Mouse (Mus musculus) mammary gland, adult 2 months (tissue): Measurements from ENCODE around the gene Krtap4-2. TPM values are rescaled to one million over a fixed set of nuclear protein-coding genes. Genes with fewer than 3 reads are reported as not detected.

Source experiments
- polyA plus RNA-seq: library from polyadenylated mRNA; depleted of rRNA; stranded (reverse); fragments of >200 nt; gene quantifications from 2 replicates; pipeline ENCODE4 v1.2.3, GENCODE M21; 2012; ENCODE audit warnings: low replicate concordance; rRNA removed

The Krtap4-2 gene
- polyA plus RNA-seq: not detected in 2 replicates

DNA sequence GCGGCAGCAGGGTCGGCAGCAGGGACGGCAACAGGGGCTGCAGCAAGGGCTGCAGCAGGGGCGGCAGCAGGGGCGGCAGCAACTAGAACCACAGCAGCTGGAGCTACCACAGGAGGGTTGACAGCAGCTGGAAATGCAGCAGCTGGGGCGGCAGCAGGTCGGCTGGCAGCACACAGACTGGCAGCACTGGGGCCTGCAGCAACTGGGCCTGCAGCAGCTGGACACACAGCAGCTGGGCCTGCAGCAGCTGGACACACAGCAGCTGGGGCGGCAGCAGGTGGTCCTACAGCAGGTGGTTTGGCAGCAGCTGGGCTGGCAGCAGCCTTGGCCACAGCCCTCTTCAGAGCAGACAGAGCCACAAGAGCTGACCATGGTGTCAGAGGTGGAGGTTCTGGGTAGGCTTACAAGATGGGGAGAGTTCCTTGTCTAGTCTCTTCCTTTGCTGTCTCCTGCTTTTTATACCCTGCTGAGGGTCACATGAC is at the start of gene Krtap4-2:
Gene Krtap4-2 (minus strand): TSS at position 432 of the 482 bp plus-strand sequence.

DNA sequence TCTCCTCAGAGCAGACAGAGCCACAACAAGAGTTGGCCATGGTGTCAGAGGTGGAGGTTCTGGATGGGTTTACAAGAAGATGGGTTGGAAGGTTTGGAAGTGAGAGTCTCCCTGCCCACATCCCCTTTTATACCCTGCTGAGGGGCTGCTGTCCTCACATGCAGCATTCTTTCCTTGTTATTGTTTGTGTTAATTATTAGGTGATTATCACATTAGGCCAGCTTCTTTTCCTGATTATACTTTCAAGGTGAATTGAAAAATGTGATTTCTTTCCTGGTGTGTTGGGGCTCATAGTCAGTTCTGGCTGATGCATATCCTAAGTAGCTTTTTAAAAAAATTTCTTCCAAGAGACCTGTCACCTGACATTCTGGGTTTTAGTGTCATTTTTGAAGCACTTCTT is 31.0 kb upstream of the Krtap4-2 start, which contains the start of gene Krtap4-6:
Gene Krtap4-6 (minus strand): TSS at position 101 of the 400 bp plus-strand sequence.

GRCm38 (mm10) chr11:99658467-99659010 is 23.7 kb upstream of the Krtap4-2 start, which contains the start of gene Gm11563:
TSS of gene Gm11563 (minus strand) at chr11:99658960.

GRCm38 (mm10) chr11:99650136-99650535 is 15.3 kb upstream of the Krtap4-2 start, which contains the start of gene Gm11555:
TSS of gene Gm11555 (minus strand) at chr11:99650236.

GRCm38 (mm10) chr11:99643635-99644139 is 8.8 kb upstream of the Krtap4-2 start, which contains the start of gene Krtap4-7:
TSS of gene Krtap4-7 (minus strand) at chr11:99644089.

DNA sequence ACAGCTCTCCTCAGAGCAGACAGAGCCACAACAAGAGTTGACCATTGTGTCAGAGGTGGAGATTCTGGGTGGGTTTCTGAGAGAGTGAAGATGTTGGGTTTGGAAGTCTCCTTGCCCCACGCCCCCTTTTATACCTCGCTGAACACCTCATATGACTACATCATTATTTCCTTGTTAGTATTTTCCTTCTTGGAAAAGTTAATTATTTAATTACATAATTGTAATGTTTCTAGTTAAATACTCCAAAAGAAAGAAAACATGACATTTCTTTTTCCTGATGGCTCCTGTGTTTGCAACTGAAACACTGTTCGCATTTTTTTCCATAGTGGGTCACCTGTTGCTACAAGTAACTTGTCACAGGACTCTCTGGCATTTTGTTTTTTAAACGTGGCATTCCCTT is 6.7 kb downstream of the Krtap4-2 start, which contains the start of gene Krtap4-1:
Gene Krtap4-1 (minus strand): TSS at position 101 of the 400 bp plus-strand sequence.

GRCm38 (mm10) chr11:99620335-99620734 is 14.5 kb downstream of the Krtap4-2 start, which contains the start of gene Gm11562:
TSS of gene Gm11562 (minus strand) at chr11:99620435.

GRCm38 (mm10) chr11:99614796-99615363 is 20.0 kb downstream of the Krtap4-2 start, which contains the start of gene Krtap2-4:
TSS of gene Krtap2-4 (minus strand) at chr11:99614846.

DNA sequence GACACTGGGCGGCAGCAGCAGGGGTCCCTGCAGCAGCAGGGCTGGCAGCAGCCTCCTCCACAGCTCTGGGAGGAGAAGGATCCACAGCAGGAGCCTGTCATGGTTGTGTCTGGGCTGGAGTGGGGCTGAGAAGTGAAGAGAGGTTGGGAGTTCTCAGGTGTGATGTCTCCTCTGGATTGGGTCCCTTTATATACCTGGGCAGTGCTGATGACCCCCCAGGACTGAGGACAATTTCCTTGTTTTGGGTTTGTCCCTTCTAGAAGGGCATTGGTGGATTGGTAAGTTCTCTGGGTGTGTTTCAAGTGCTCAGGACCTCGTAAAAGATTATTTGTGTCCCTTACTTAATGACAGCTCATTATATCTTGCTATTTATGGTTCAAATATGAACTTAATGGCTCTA is 24.8 kb downstream of the Krtap4-2 start, which contains the start of gene Gm11937:
Gene Gm11937 (minus strand): TSS at position 101 of the 400 bp plus-strand sequence.

DNA sequence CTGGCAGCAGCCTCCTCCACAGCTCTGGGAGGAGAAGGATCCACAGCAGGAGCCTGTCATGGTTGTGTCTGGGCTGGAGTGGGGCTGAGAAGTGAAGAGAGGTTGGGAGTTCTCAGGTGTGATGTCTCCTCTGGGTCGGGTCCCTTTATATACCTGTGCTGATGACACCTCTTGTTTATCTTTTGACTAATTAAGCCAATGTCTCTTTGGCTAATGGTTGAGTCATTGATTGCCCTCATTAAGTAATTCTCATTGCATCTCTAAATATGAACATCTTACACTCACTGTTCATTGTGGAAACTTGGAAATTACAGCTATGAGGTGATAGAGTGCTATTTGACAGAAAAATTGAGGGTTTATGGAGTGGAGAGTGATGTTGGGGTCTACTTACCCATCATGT is 31.7 kb downstream of the Krtap4-2 start, which contains the start of gene Gm11938:
Gene Gm11938 (minus strand): TSS at position 101 of the 400 bp plus-strand sequence.

DNA sequence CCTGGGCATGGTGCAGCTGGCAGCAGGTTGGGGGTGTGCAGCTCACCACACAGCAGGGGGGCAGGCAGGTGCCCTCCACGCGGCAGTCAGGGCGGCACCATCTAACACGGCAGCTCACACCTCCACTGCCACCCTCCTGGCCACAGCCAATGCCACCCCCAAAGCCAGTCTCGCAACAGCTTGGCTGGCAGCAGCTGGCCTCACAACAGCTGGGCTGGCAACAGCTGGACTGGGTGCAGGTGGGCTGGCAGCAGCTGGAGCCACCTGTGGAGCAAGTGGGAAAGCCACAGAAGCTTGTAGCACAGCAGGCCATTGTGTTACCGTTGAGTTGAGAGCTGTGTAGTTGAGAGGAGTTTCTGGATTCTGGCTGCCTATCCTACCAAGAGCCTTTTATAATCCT is 37.1 kb downstream of the Krtap4-2 start, which contains the start of gene Krtap9-3:
Gene Krtap9-3 (minus strand): TSS at position 364 of the 400 bp plus-strand sequence.

GRCm38 (mm10) chr11:99590981-99591380 is 43.9 kb downstream of the Krtap4-2 start, which contains the start of gene Krtap1-3:
TSS of gene Krtap1-3 (minus strand) at chr11:99591339.

Other genes with a start within 250 kb of the Krtap4-2 start
- 2.3 and 24.1 TPM in 2 replicates for gene Krt10, start 245.7 kb downstream of the Krtap4-2 start, polyA plus RNA-seq
- gene Krt12, start 212.8 kb downstream of the Krtap4-2 start, polyA plus RNA-seq: not detected in 2 replicates
- 0.13 and 0.25 TPM in 2 replicates for gene Krt20, start 196.9 kb downstream of the Krtap4-2 start, polyA plus RNA-seq
- 2.8 and 3.9 TPM in 2 replicates for gene Krt23, start 141.9 kb downstream of the Krtap4-2 start, polyA plus RNA-seq
- gene Krt39, start 113.7 kb downstream of the Krtap4-2 start, polyA plus RNA-seq: not detected in 2 replicates
- not detected in 2 replicates for gene Krt40, start 91.9 kb downstream of the Krtap4-2 start, polyA plus RNA-seq
- gene Krtap3-3, start 84.2 kb downstream of the Krtap4-2 start, polyA plus RNA-seq: not detected in 2 replicates
- 0.43 and 2.2 TPM in 2 replicates for gene Krtap3-2, start 78.2 kb downstream of the Krtap4-2 start, polyA plus RNA-seq
- not detected in 2 replicates for gene Gm11939, start 75.6 kb downstream of the Krtap4-2 start, polyA plus RNA-seq
- not detected in 2 replicates for gene Krtap3-1, start 68.5 kb downstream of the Krtap4-2 start, polyA plus RNA-seq
- not detected in 2 replicates for gene Krtap1-5, start 54.1 kb downstream of the Krtap4-2 start, polyA plus RNA-seq
- not detected in 2 replicates for gene Krtap1-4, start 51.4 kb downstream of the Krtap4-2 start, polyA plus RNA-seq
- not detected in 2 replicates for gene Krtap1-3, start 43.7 kb downstream of the Krtap4-2 start, polyA plus RNA-seq
- gene Krtap9-3, start 37.0 kb downstream of the Krtap4-2 start, polyA plus RNA-seq: not detected in 2 replicates
- gene Gm11938, start 31.8 kb downstream of the Krtap4-2 start, polyA plus RNA-seq: not detected in 2 replicates
- gene Gm11937, start 24.9 kb downstream of the Krtap4-2 start, polyA plus RNA-seq: not detected in 2 replicates
- gene Krtap2-4, start 20.2 kb downstream of the Krtap4-2 start, polyA plus RNA-seq: not detected in 2 replicates
- gene Gm11562, start 14.6 kb downstream of the Krtap4-2 start, polyA plus RNA-seq: not detected in 2 replicates
- gene Krtap4-1, start 6.8 kb downstream of the Krtap4-2 start, polyA plus RNA-seq: not detected in 2 replicates
- gene Krtap4-7, start 9.0 kb upstream of the Krtap4-2 start, polyA plus RNA-seq: not detected in 2 replicates
- gene Gm11555, start 15.2 kb upstream of the Krtap4-2 start, polyA plus RNA-seq: not detected in 2 replicates
- gene Gm11563, start 23.9 kb upstream of the Krtap4-2 start, polyA plus RNA-seq: not detected in 2 replicates
- not detected in 2 replicates for gene Krtap4-6, start 30.9 kb upstream of the Krtap4-2 start, polyA plus RNA-seq
- not detected in 2 replicates for gene Gm14190, start 55.7 kb upstream of the Krtap4-2 start, polyA plus RNA-seq
- not detected in 2 replicates for gene Gm14180, start 99.2 kb upstream of the Krtap4-2 start, polyA plus RNA-seq
- gene Gm11595, start 137.8 kb upstream of the Krtap4-2 start, polyA plus RNA-seq: not detected in 2 replicates
- not detected in 2 replicates for gene Krtap4-8, start 145.6 kb upstream of the Krtap4-2 start, polyA plus RNA-seq
- gene Krtap4-9, start 150.1 kb upstream of the Krtap4-2 start, polyA plus RNA-seq: not detected in 2 replicates
- not detected in 2 replicates for gene Gm11596, start 158.4 kb upstream of the Krtap4-2 start, polyA plus RNA-seq
- gene Gm11569, start 163.8 kb upstream of the Krtap4-2 start, polyA plus RNA-seq: not detected in 2 replicates
- not detected in 2 replicates for gene Gm11554, start 169.4 kb upstream of the Krtap4-2 start, polyA plus RNA-seq
- gene Krtap4-13, start 174.8 kb upstream of the Krtap4-2 start, polyA plus RNA-seq: not detected in 2 replicates
- gene Gm11564, start 180.6 kb upstream of the Krtap4-2 start, polyA plus RNA-seq: not detected in 2 replicates
- gene 2300003K06Rik, start 203.0 kb upstream of the Krtap4-2 start, polyA plus RNA-seq: not detected in 2 replicates
- not detected in 2 replicates for gene Krtap4-16, start 216.5 kb upstream of the Krtap4-2 start, polyA plus RNA-seq
- not detected in 2 replicates for gene Gm11568, start 222.8 kb upstream of the Krtap4-2 start, polyA plus RNA-seq
- not detected in 2 replicates for gene Gm11559, start 229.4 kb upstream of the Krtap4-2 start, polyA plus RNA-seq
- gene Krtap9-1, start 238.3 kb upstream of the Krtap4-2 start, polyA plus RNA-seq: not detected in 2 replicates
- not detected in 2 replicates for gene Gm11567, start 244.1 kb upstream of the Krtap4-2 start, polyA plus RNA-seq